Mouse (Mus musculus): ENCODE results near the gene Ap1s3.

Ap1s3 gene

GRCm38 (mm10) chr1:79671543-79672337, at the start of gene Ap1s3:
Gene Ap1s3, minus strand, starts transcription at chr1:79671972.
- DNase-seq = peak; percentile 65 to 77

GRCm38 (mm10) chr1:79714152-79714923, 42.6 kb upstream of the Ap1s3 start:
- DNase-seq = no peak

GRCm38 (mm10) chr1:79713081-79713480, 41.3 kb upstream of the Ap1s3 start:
- DNase-seq = no peak

- DNase-seq = peak; percentile 35 to 51
These were observed 39.7 kb upstream of the Ap1s3 start for GRCm38 (mm10) chr1:79711147-79712126.

GRCm38 (mm10) chr1:79710678-79711077, 38.9 kb upstream of the Ap1s3 start:
- DNase-seq = no peak

GRCm38 (mm10) chr1:79710216-79710615, 38.4 kb upstream of the Ap1s3 start:
- DNase-seq = peak; percentile 24 to 40

- no peak for DNase-seq
These were observed 35.6 kb upstream of the Ap1s3 start for GRCm38 (mm10) chr1:79707383-79707782.

- no peak for DNase-seq
These were observed 34.9 kb upstream of the Ap1s3 start for GRCm38 (mm10) chr1:79706707-79707106.

GRCm38 (mm10) chr1:79704672-79705071, 32.9 kb upstream of the Ap1s3 start:
- DNase-seq = no peak

- DNase-seq = no peak
These were observed 31.7 kb upstream of the Ap1s3 start for GRCm38 (mm10) chr1:79703520-79703919.

GRCm38 (mm10) chr1:79698506-79698905, 26.7 kb upstream of the Ap1s3 start:
- DNase-seq = no peak

- DNase-seq = no peak
These were observed 25.6 kb upstream of the Ap1s3 start for GRCm38 (mm10) chr1:79697382-79697781.

- no peak for DNase-seq
These were observed 25.2 kb upstream of the Ap1s3 start for GRCm38 (mm10) chr1:79696933-79697332.

GRCm38 (mm10) chr1:79692482-79692881, 20.7 kb upstream of the Ap1s3 start:
- no peak for DNase-seq

GRCm38 (mm10) chr1:79687254-79687653, 15.5 kb upstream of the Ap1s3 start:
- no peak for DNase-seq

GRCm38 (mm10) chr1:79684027-79684426, 12.3 kb upstream of the Ap1s3 start:
- DNase-seq = no peak

GRCm38 (mm10) chr1:79682936-79683335, 11.2 kb upstream of the Ap1s3 start:
- DNase-seq = no peak

- DNase-seq = no peak
These were observed 9.0 kb upstream of the Ap1s3 start for GRCm38 (mm10) chr1:79680777-79681176.

GRCm38 (mm10) chr1:79678117-79678684, 6.4 kb upstream of the Ap1s3 start:
- DNase-seq = no peak

- DNase-seq = no peak
These were observed 3.9 kb upstream of the Ap1s3 start for GRCm38 (mm10) chr1:79675716-79676115.

GRCm38 (mm10) chr1:79671196-79671542, 603 bp downstream of the Ap1s3 start:
- DNase-seq = peak in 1 of 2 experiments; percentile 16

GRCm38 (mm10) chr1:79669419-79669974, 2.3 kb downstream of the Ap1s3 start:
- DNase-seq = no peak

Measured in thymus, adult 18-20 months (tissue).